Mouse (Mus musculus) brain, embryonic 14.5 days (tissue): Measurements from ENCODE around the gene Lce1m. TPM values are rescaled to one million over a fixed set of nuclear protein-coding genes. Genes with fewer than 3 reads are reported as not detected.

Experiments
- DNase-seq: peaks from one replicate; pipeline ENCODE4 v3.0.0-alpha.2; 2011; ENCODE audit warnings: low read depth
- CTCF ChIP-seq: fragments of 200-500 bp; IDR thresholded peaks from 2 replicates; pipeline ENCODE4 v1.5.1; 2012; ENCODE audit warnings: inconsistent platforms, mild to moderate bottlenecking, moderate library complexity, borderline replicate concordance; ENCODE audit not compliant: insufficient read depth, insufficient read length; ENCODE audit errors: extremely low read depth
- POLR2A ChIP-seq: fragments of 200-500 bp; IDR thresholded peaks from 2 replicates; pipeline ENCODE4 v1.6.1; 2012; ENCODE audit warnings: mild to moderate bottlenecking, inconsistent platforms, borderline replicate concordance; ENCODE audit not compliant: poor library complexity, insufficient read depth, insufficient read length, severe bottlenecking; ENCODE audit errors: extremely low read depth
- polyA plus RNA-seq: library from polyadenylated mRNA; depleted of rRNA; stranded (reverse); fragments of >200 nt; gene quantifications from 2 replicates; pipeline ENCODE4 v1.2.3, GENCODE M21; 2012; rRNA removed

Gene Lce1m
- polyA plus RNA-seq, 1 experiment = not detected

DNA sequence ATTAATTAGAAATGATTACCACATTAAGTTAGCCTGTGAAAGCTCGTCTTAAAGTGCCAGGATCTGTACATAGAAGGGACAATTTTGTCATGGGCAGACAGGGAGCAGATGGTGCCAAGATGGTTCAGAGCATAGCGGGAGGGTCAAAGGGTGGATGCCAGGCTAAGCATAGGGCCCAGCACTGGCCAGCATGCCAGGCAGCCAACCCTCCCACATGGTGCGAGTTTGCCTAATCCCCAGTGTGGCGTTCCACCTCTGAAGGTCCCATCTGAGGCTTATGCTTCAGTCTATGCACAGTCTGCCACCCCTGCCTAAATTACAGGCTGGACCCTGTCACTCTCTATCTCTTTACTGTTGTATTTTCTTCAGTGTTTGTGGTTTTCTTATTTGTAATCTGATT is 16.0 kb downstream of the Lce1m start:
- DNase-seq = peak; percentile 46
- TF ChIP-seq POLR2A (no peak), CTCF (no peak)

DNA sequence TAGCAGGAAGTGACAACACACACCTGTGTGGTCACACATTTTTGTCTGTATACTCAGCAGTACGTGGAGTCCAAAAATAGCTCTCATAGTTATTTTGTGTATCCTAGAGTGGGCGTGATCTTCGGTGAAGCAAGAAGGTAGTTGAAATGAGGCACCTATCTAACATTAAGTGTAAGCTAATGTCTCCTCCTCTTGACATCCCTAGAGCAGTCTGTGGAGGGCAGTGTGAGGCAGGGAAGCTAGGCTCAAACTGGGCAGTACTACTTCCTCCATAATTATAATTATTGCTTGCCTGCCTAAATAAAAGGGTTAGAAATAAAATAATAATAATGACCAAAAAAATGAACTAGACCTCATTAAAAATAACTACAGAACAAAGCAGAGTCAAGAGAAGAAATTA is 18.2 kb downstream of the Lce1m start:
- TF ChIP-seq CTCF (no peak), POLR2A (no peak)
- no peak for DNase-seq

DNA sequence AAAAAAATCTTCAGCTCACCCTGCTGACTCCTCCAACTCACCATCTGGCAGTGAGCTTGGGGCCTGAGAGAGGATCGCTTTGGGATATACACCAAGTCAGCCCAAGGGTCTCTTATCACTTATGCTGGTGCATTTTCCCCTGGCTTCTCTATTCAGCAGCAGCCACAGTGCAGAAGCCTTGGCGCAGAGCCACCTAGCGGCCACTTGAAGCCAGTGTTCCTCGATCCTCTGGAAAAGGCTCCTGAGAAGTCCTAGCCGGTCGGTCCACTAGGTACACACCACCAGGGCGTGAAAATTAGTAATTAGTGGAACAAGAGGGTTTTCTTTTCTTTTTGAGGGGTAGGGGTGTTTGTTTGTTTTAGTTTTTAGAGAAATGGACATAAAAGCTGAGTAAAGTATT is 20.2 kb downstream of the Lce1m start:
- DNase-seq = peak; percentile 88
- TF ChIP-seq CTCF (peak; percentile 98), POLR2A (no peak)

DNA sequence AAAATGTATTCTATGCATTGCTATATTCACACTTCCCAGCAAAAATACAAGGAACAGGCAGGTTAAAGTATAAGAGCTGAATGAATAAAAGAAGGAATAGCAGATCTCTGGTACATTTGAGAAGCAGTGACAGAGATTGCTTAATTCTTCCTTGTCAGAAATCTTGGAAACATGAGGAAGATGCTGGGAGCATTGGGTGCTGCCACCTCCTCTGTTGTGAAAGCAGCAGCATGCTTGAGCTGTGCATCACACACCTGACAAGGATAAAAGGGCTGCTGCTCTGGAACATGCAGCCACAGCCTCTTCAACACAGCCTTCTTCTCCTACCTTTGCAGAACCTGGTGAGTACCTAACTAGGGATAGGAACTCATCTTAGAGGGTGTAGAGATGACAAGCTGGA is 26.9 kb downstream of the Lce1m start, which contains the start of gene Lce3f:
Lce3f (plus strand) TSS at position 301 of the 400 bp plus-strand sequence.
- no peak for DNase-seq
- TF ChIP-seq CTCF = no peak
- TF ChIP-seq POLR2A = no peak

DNA sequence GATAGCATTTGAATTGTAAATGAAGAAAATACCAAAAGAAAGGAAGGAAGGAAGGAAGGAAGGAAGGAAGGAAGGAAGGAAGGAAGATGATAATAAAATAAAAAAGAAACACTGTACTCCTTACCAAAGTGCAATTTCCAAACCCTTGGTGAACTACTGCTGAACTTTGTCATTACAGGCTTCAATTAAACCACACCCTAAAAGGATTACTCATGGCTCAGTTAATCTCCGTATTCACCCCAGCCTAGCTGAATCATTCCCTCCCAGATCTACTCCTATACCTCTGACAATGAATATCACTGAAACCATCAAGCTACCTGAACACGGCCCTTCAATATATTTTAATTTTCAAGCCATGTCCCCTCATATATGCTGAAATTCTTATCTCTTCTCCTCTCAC is 40.4 kb downstream of the Lce1m start:
- no peak for TF ChIP-seq CTCF
- TF ChIP-seq POLR2A = no peak
- DNase-seq = no peak

Other genes with a start within 250 kb of the Lce1m start
- gene Lce1i, start 240.2 kb downstream of the Lce1m start, polyA plus RNA-seq = not detected in 2 replicates
- gene Lce1j, start 228.5 kb downstream of the Lce1m start, polyA plus RNA-seq = not detected in 2 replicates
- gene Lce1k, start 211.2 kb downstream of the Lce1m start, polyA plus RNA-seq = not detected in 2 replicates
- not detected in 2 replicates for gene Kprp, start 191.8 kb downstream of the Lce1m start, polyA plus RNA-seq
- gene Lce1l, start 167.8 kb downstream of the Lce1m start, polyA plus RNA-seq = not detected in 2 replicates
- not detected in 2 replicates for gene 2310050C09Rik, start 148.8 kb downstream of the Lce1m start, polyA plus RNA-seq
- gene Lce3a, start 92.8 kb downstream of the Lce1m start, polyA plus RNA-seq = not detected in 2 replicates
- not detected in 2 replicates for gene Lce3b, start 86.1 kb downstream of the Lce1m start, polyA plus RNA-seq
- not detected in 2 replicates for gene Lce3c, start 74.6 kb downstream of the Lce1m start, polyA plus RNA-seq
- not detected in 2 replicates for gene Lce3d, start 61.7 kb downstream of the Lce1m start, polyA plus RNA-seq
- gene Lce3e, start 52.0 kb downstream of the Lce1m start, polyA plus RNA-seq = not detected in 2 replicates
- gene Lce3f, start 26.8 kb downstream of the Lce1m start, polyA plus RNA-seq = not detected in 2 replicates
- gene Crct1, start 3.4 kb downstream of the Lce1m start, polyA plus RNA-seq = 0.59 and 1.0 TPM in 2 replicates
- gene Gm4858, start 49.8 kb upstream of the Lce1m start, polyA plus RNA-seq = not detected in 2 replicates
- gene Crnn, start 125.7 kb upstream of the Lce1m start, polyA plus RNA-seq = not detected in 2 replicates
- gene Flg2, start 178.2 kb upstream of the Lce1m start, polyA plus RNA-seq = not detected in 2 replicates